Mouse (Mus musculus): Measurements from ENCODE around the gene Kdm4c.
"Not testable (repeated sequence)": the region's sequence is repeated elsewhere in the genome, so short reads cannot be mapped to it uniquely, and the experiment has no call there.

Kdm4c gene

GRCm38 (mm10) chr4:74242176-74242575, at the start of gene Kdm4c:
Gene Kdm4c (plus strand): TSS chr4:74242497.
- CTCF ChIA-PET, result no interaction called here

GRCm38 (mm10) chr4:74201281-74201811, 41.0 kb upstream of the Kdm4c start:
- CTCF ChIA-PET, result no interaction called here

GRCm38 (mm10) chr4:74221780-74222179, 20.5 kb upstream of the Kdm4c start:
- CTCF ChIA-PET, result not testable (repeated sequence)

GRCm38 (mm10) chr4:74222360-74222759, 19.9 kb upstream of the Kdm4c start:
- CTCF ChIA-PET, result no interaction called here

GRCm38 (mm10) chr4:74224210-74224609, 18.1 kb upstream of the Kdm4c start:
- CTCF ChIA-PET, result no interaction called here

- CTCF ChIA-PET, result no interaction called here
These were observed 11.3 kb upstream of the Kdm4c start for GRCm38 (mm10) chr4:74230994-74231393.

- CTCF ChIA-PET, result no interaction called here
These were observed 10.9 kb upstream of the Kdm4c start for GRCm38 (mm10) chr4:74231405-74231804.

- CTCF ChIA-PET, result no interaction called here
These were observed 8.8 kb upstream of the Kdm4c start for GRCm38 (mm10) chr4:74233534-74233933.

- CTCF ChIA-PET, result interaction anchor here (0.5 kb wide), 1 partner anchor 143 kb away, joined by 4 read pairs; no protein-coding TSS in a partner anchor
These were observed 9.3 kb downstream of the Kdm4c start for GRCm38 (mm10) chr4:74251348-74252244.

- CTCF ChIA-PET, result interaction anchor here (0.5 kb wide), 1 partner anchor 53 kb away, joined by 5 read pairs; no protein-coding TSS in a partner anchor
These were observed 10.2 kb downstream of the Kdm4c start for GRCm38 (mm10) chr4:74252245-74253105.

- CTCF ChIA-PET, result interaction anchor here (0.9 kb wide), 1 partner anchor 22 kb away, joined by 6 read pairs; no protein-coding TSS in a partner anchor
These were observed 15.6 kb downstream of the Kdm4c start for GRCm38 (mm10) chr4:74257882-74258281.

- CTCF ChIA-PET, result interaction anchor here (0.7 kb wide), 1 partner anchor 63 kb away, joined by 3 read pairs; no protein-coding TSS in a partner anchor
These were observed 16.2 kb downstream of the Kdm4c start for GRCm38 (mm10) chr4:74258538-74258937.

- CTCF ChIA-PET, result no interaction called here
These were observed 17.0 kb downstream of the Kdm4c start for GRCm38 (mm10) chr4:74259331-74259730.

- CTCF ChIA-PET, result no interaction called here
These were observed 19.6 kb downstream of the Kdm4c start for GRCm38 (mm10) chr4:74261879-74262278.

GRCm38 (mm10) chr4:74264428-74264955, 22.2 kb downstream of the Kdm4c start:
- CTCF ChIA-PET, result interaction anchor here (0.7 kb wide), 1 partner anchor 77 kb away, joined by 13 read pairs; no protein-coding TSS in a partner anchor

GRCm38 (mm10) chr4:74271180-74271579, 28.9 kb downstream of the Kdm4c start:
- CTCF ChIA-PET, result no interaction called here

GRCm38 (mm10) chr4:74277486-74277885, 35.2 kb downstream of the Kdm4c start:
- CTCF ChIA-PET, result no interaction called here

- CTCF ChIA-PET, result interaction anchor here (0.7 kb wide), 1 partner anchor 23 kb away, joined by 6 read pairs; no protein-coding TSS in a partner anchor
These were observed 37.9 kb downstream of the Kdm4c start for GRCm38 (mm10) chr4:74280170-74280569.

- CTCF ChIA-PET, result no interaction called here
These were observed 45.6 kb downstream of the Kdm4c start for GRCm38 (mm10) chr4:74287851-74288250.

GRCm38 (mm10) chr4:74294726-74295125, 52.4 kb downstream of the Kdm4c start:
- CTCF ChIA-PET, result no interaction called here

GRCm38 (mm10) chr4:74305315-74306105, 63.2 kb downstream of the Kdm4c start:
- CTCF ChIA-PET, result interaction anchor here (0.7 kb wide), 1 partner anchor 53 kb away, joined by 5 read pairs; no protein-coding TSS in a partner anchor

All from spleen, embryonic (tissue).